In the genomic region with DNA sequence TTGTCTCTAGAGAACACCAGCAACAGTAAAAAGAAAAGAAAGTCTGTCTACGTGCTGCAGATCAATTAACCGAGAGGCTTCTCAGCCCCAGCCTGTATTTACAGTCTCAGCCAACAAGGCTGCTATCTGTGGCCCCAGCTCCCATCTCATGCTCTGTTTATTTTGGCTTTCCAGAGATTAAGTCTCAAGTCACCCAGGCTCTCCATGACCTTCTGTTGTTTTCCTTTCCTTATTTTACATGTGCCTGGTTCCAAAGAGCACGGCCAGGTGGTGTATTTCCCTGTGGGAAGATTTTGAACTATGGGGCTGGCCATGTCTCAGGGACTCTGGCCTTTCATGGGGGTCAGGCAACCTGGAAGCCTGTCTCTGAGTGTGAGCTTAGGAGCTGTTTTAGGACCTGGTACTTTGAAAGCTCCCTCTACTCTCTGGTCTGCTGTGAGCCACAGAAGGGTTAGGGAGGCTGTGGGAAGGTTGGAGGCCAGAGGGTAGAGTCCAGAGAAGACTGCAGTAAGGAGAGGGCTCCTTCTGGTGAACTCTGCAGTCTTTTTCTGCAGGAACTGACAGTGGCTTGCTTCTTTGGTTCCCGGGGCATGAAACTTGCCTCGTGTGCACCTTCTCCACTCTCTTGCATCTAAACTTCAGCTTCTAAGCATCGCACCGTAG, we compare ENCODE assay signal across 17 mouse cellular contexts. TPM values are rescaled to one million over a fixed set of nuclear protein-coding genes. Genes with fewer than 3 reads are reported as not detected.
DNase-seq lines count a peak whose midpoint lies in the region; ATAC-seq and TF ChIP-seq lines count a peak whose summit lies in the region.
"Had no signal": no experiment of that assay in that cellular context is flagged by ENCODE, and none has a peak within 500 bp of the region (broad histone marks: within the 10 kb centered on the region; RNA-seq: fewer than 3 reads in every experiment).

No protein-coding gene starts in this region.

- intact Hi-C loops in gastrocnemius, adult 2 months (cut with DNase I): no loop called here

- H3K27me3 ChIP-seq in kidney, embryonic 14.5 days (ENCODE audit: control insufficient read depth, insufficient read depth, low read length): no peaks in the 10 kb centered on the region
- H3K27me3 ChIP-seq in intestine, embryonic 15.5 days (replicated peaks): no peaks in the 10 kb centered on the region
- H3K27me3 ChIP-seq in stomach, embryonic 14.5 days (ENCODE audit: control insufficient read depth, insufficient read depth, low read length): no peaks in the 10 kb centered on the region
- H3K27me3 ChIP-seq: CH12.LX; lung, embryonic 15.5 days had no signal

- H3K9me3 ChIP-seq in kidney, embryonic 14.5 days (ENCODE audit: control insufficient read depth, low read length): no peaks in the 10 kb centered on the region
- H3K9me3 ChIP-seq in intestine, embryonic 15.5 days: no peaks in the 10 kb centered on the region
- H3K9me3 ChIP-seq in stomach, embryonic 14.5 days (ENCODE audit: control insufficient read depth, low read depth, low read length): no peaks in the 10 kb centered on the region
- H3K9me3 ChIP-seq: lung, embryonic 15.5 days had no signal

- no peak for DNase-seq in gastrocnemius, adult 2 months
- no peak for DNase-seq in gastrocnemius, postnatal 25 days
- DNase-seq in kidney, postnatal 25 days: no peak
- DNase-seq in frontal cortex, postnatal 10 days (ENCODE audit: low spot score in 2 of 2): no peak
- no peak for DNase-seq in urinary bladder, postnatal 10 days (ENCODE audit: low spot score)
- DNase-seq: gastrocnemius, postnatal 36 days; thymus, adult 2 months had no signal

- no peak overlapping the region for H3K4me2 ChIP-seq in kidney, embryonic 14.5 days (replicated peaks; ENCODE audit: low read depth, low read length)
- H3K4me2 ChIP-seq in intestine, embryonic 15.5 days (replicated peaks): peak overlapping the region; percentile 12; the same call in 1 of the 2 replicates
- no peak overlapping the region for H3K4me2 ChIP-seq in stomach, embryonic 14.5 days (replicated peaks; ENCODE audit: low read depth, low read length)
- H3K4me2 ChIP-seq: lung, embryonic 15.5 days had no signal

- 0 out of 2 replicates have a peak overlapping the region, but pooled peaks have one; percentile 16 for H3K27ac ChIP-seq in gastrocnemius, adult 2 months
- H3K27ac ChIP-seq in kidney, embryonic 14.5 days (ENCODE audit: low read depth, low read length): peak overlapping the region; percentile 63
- H3K27ac ChIP-seq in intestine, embryonic 15.5 days: peak overlapping the region; percentile 78
- peak overlapping the region; percentile 79; the same call in 1 of the 2 replicates for H3K27ac ChIP-seq in stomach, embryonic 14.5 days (ENCODE audit: low read length)
- H3K27ac ChIP-seq: lung, embryonic 15.5 days had no signal

- ATAC-seq in kidney, embryonic 14.5 days (ENCODE audit: low FRiP score, low TSS enrichment): peak; percentile 67; the same call in 1 of the 2 replicates
- peak; percentile 82 for ATAC-seq in intestine, embryonic 15.5 days
- peak; percentile 88 for ATAC-seq in stomach, embryonic 14.5 days (ENCODE audit: insufficient number of reproducible peaks, insufficient read depth, low FRiP score, low read depth)
- ATAC-seq: activated CD4-positive, CD25-positive, alpha-beta regulatory T cell, adult 4 months; forebrain, embryonic 16.5 days; inflammation-experienced regulatory T-cells, adult 6 months had no signal

- TF ChIP-seq CTCF in gastrocnemius, adult 2 months (IDR thresholded peaks at IDR 0.05): no peak

- H3K9ac ChIP-seq in kidney, embryonic 14.5 days (ENCODE audit: low read depth, low read length): no peak overlapping the region
- H3K9ac ChIP-seq in intestine, embryonic 15.5 days: no peak overlapping the region
- H3K9ac ChIP-seq in stomach, embryonic 14.5 days (replicated peaks; ENCODE audit: low read depth, low read length): no peak overlapping the region
- H3K9ac ChIP-seq: lung, embryonic 15.5 days had no signal

- H3K36me3 ChIP-seq in kidney, embryonic 14.5 days (ENCODE audit: control insufficient read depth, insufficient read depth, low read length): no peaks in the 10 kb centered on the region
- no peaks in the 10 kb centered on the region for H3K36me3 ChIP-seq in intestine, embryonic 15.5 days
- H3K36me3 ChIP-seq in stomach, embryonic 14.5 days (ENCODE audit: control insufficient read depth, insufficient read depth, low read length): no peaks in the 10 kb centered on the region
- H3K36me3 ChIP-seq: lung, embryonic 15.5 days had no signal

- peaks cover 28% of the 10 kb centered on the region for H3K4me1 ChIP-seq in kidney, embryonic 14.5 days (ENCODE audit: control insufficient read depth, insufficient read depth, low read length)
- peaks cover 12% of the 10 kb centered on the region for H3K4me1 ChIP-seq in intestine, embryonic 15.5 days (replicated peaks)
- H3K4me1 ChIP-seq in stomach, embryonic 14.5 days (ENCODE audit: control insufficient read depth, insufficient read depth, low read length): peaks cover 12% of the 10 kb centered on the region; the same call in 1 of the 2 replicates

- 44% methylated on average over 7 of the region's 7 CpGs for WGBS in kidney, embryonic 14.5 days
- WGBS in intestine, embryonic 15.5 days: 58% methylated on average over 7 of the region's 7 CpGs
- 56% methylated on average over 7 of the region's 7 CpGs for WGBS in stomach, embryonic 14.5 days

- no peak overlapping the region for H3K4me3 ChIP-seq in gastrocnemius, adult 2 months
- no peak overlapping the region for H3K4me3 ChIP-seq in kidney, embryonic 14.5 days (ENCODE audit: low read length)
- no peak overlapping the region for H3K4me3 ChIP-seq in intestine, embryonic 15.5 days (replicated peaks)
- no peak overlapping the region for H3K4me3 ChIP-seq in stomach, embryonic 14.5 days (ENCODE audit: low read depth, low read length)
- H3K4me3 ChIP-seq: lung, embryonic 15.5 days had no signal

RNA-seq across cellular contexts. Expression of a gene that starts 7.4 kb away (rescaled TPM):
- 10 to 100 TPM; 20.1 to 21.4 TPM for total RNA-seq in gastrocnemius, adult 2 months (2021)
- 10 to 100 TPM; 16.8 to 18.6 TPM for total RNA-seq in gastrocnemius, postnatal 25 days (2021)
- polyA plus RNA-seq in kidney, embryonic 14.5 days (2014; fragmentation: Nextera tagmentation; extraction: Ambion mirVana): 21.3 and 27.1 TPM in 2 replicates
- 39.8 and 41.8 TPM in 2 replicates for polyA plus RNA-seq in intestine, embryonic 15.5 days (2015; fragmentation: Nextera tagmentation; extraction: Ambion mirVana)
- polyA plus RNA-seq in stomach, embryonic 14.5 days (2014; fragmentation: Nextera tagmentation; extraction: Ambion mirVana): 41.0 and 48.1 TPM in 2 replicates

RNA-seq across cellular contexts. Expression of a gene that starts 11.4 kb away (rescaled TPM):
- total RNA-seq in gastrocnemius, adult 2 months (2021): 1 to 10 TPM; 5.7 to 9.6 TPM
- 1 to 10 TPM; 5.8 to 9.3 TPM for total RNA-seq in gastrocnemius, postnatal 25 days (2021)
- 3.0 and 3.5 TPM in 2 replicates for polyA plus RNA-seq in kidney, embryonic 14.5 days (2014; fragmentation: Nextera tagmentation; extraction: Ambion mirVana)
- 12.7 and 18.3 TPM in 2 replicates for polyA plus RNA-seq in intestine, embryonic 15.5 days (2015; fragmentation: Nextera tagmentation; extraction: Ambion mirVana)
- 5.6 and 9.5 TPM in 2 replicates for polyA plus RNA-seq in stomach, embryonic 14.5 days (2014; fragmentation: Nextera tagmentation; extraction: Ambion mirVana)
- total RNA-seq: CH12.LX; hematopoietic stem cell, adult 5-6 weeks; monocyte, adult 5-6 weeks had no signal
- polyA plus RNA-seq: activated CD4-positive, CD25-positive, alpha-beta regulatory T cell, adult 4 months; inflammation-experienced regulatory T-cells, adult 6 months had no signal

Comparison
In these comparisons a context has a peak if more than half of its experiments do, and no peak if none do; other contexts are left out.
1. H3K27ac ChIP-seq: peak in every context shown above with its lines; median percentile 79 in stomach, embryonic 14.5 days; 78 in intestine, embryonic 15.5 days; 63 in kidney, embryonic 14.5 days; 16 in gastrocnemius, adult 2 months.